Mouse (Mus musculus): Measurements from ENCODE around the gene Dnajb13. TPM values are rescaled to one million over a fixed set of nuclear protein-coding genes. Genes with fewer than 3 reads are reported as not detected.

The Dnajb13 gene
- 2.6 and 2.7 TPM in 2 replicates for polyA plus RNA-seq (2012; ENCODE audit: insufficient read depth, insufficient read length, missing spikeins)

DNA sequence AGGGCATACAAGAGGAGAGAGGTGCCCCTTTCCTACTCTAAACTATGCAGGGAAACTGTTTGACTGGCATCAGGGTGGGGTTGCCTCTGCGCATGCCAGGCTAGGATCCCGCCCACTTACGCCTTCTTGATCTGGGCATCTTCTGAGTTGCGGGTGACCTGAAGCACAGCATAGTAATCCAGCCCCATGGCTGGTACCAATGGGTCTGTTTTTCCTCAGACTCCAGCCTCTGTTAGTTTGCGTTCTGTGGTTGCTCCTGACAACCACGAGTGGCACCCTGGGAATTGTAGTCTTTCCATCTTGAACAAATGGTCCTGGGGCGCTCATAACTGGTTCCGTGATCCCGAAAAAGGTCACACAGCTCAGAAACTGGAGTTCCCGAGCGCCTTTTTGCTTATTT lies at the start of gene Dnajb13:
TSS of gene Dnajb13 (minus strand) at position 388 of the 400 bp plus-strand sequence.
- Histone ChIP-seq H3K27ac (replicated peaks; ENCODE audit: low read depth, low read length) (no peak within 1 kb of the TSS), H3K4me1 (ENCODE audit: control insufficient read depth, insufficient read depth, insufficient read length, low read length) (no peaks in the 10 kb centered on the region), H3K4me3 (ENCODE audit: insufficient read depth, low read depth, low read length) (no peak within 1 kb of the TSS)

DNA sequence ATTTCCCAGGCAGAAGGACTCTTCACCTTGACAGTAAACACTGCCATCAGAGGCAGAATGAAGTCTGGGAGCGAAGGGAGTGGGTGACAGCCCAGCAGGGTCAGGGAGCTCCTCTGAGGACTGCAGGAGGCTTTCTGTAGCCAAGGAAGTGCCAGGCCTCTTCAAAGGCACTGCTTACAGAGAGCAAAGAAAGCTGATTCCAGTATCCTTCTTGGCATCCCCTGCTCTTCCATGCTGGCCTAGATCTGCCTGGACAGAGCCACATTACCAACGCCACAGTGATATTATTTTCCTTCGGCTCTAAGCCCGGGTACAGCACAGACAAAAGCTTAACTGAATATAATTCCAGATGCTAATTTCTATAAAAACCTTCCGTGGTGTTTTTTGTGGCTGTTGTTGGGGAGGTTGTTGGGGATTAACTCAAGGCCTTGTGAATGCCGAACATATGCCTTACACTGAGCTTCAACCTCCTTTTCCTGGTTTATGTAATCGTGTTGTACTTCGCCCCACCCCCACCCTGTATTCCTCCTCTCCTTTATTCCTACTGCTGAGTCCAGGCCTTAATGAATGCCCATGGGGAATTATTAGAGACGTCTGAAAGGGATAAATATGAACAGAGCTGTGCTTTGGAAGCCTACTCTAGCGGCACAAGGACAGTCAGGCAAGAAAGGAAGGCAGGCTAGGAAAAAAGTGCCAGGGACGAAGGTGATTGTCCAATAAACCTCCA lies 47.3 kb upstream of the Dnajb13 start:
- peak overlapping the region; percentile 54 for H3K27ac ChIP-seq (replicated peaks; ENCODE audit: low read depth, low read length)
- no peak overlapping the region for H3K4me3 ChIP-seq (ENCODE audit: insufficient read depth, low read depth, low read length)
- no peaks in the 10 kb centered on the region for H3K4me1 ChIP-seq (ENCODE audit: control insufficient read depth, insufficient read depth, insufficient read length, low read length)

DNA sequence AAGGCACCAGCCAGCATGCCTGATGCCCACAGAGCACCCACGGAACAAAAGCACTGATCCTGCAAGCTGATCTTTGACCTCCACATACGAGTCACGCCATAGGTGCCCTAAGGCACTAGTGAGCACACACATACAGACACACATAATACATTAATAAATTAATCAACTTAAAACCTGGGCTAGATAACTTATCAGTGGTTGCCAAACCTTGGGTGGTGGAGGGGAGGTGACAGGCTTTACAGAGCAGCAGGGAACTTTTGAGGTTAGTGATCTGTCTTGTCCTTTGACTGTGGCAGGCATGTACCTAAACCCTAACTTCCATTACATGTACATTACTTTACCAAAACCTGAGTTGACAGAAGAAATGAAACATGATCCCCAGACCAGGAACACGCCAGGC lies 44.6 kb upstream of the Dnajb13 start:
- Histone ChIP-seq H3K4me1 (ENCODE audit: control insufficient read depth, insufficient read depth, insufficient read length, low read length) (no peaks in the 10 kb centered on the region), H3K27ac (replicated peaks; ENCODE audit: low read depth, low read length) (no peak overlapping the region), H3K4me3 (ENCODE audit: insufficient read depth, low read depth, low read length) (no peak overlapping the region)

DNA sequence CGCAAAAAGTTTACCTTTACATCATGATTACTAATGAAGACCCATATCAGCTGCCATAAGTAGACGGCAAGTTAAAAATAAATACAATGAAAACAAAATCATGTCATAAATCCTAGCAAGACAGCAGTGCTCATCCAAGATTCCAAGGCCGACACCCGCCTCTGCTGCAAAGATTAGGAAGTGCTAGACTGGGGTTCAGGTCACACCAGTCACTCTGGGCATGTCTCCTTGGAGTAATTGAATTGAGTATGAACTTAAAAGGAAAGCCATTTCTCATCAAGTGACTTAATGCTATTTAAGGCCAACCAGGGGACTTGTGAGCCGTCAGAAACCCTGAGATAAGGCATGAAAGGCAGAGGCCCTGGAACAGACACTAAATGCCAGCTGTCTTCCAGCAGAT lies 42.5 kb upstream of the Dnajb13 start:
- Histone ChIP-seq H3K4me3 (ENCODE audit: insufficient read depth, low read depth, low read length) (no peak overlapping the region), H3K27ac (replicated peaks; ENCODE audit: low read depth, low read length) (no peak overlapping the region)

DNA sequence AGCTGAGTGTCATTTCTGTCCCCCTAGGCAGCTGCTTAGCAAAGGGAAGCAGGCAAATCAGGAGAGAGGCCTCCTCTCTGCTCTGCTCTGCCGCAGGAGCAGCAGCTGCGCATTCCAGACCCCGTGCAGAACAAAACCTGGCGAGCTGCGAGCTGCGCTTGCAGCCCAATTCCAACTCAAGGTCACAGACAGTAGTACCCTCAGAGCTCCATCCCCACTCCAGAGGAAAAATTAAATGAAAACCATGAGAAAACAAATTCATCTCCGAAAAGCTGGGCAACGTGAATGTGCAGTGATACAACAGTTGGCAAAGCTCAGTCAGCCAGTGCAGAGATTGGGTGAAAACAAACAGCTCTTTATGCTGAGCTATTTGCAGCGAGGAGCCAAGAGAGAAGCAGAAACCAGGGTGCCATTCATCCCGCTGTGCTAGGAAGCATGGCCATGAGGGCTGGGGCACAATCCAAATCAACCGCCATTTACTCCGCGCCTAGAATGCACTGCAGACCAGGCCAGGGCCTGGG lies 40.7 kb upstream of the Dnajb13 start:
- H3K4me1 ChIP-seq (ENCODE audit: control insufficient read depth, insufficient read depth, insufficient read length, low read length) = no peaks in the 10 kb centered on the region
- H3K27ac ChIP-seq (replicated peaks; ENCODE audit: low read depth, low read length) = no peak overlapping the region
- H3K4me3 ChIP-seq (ENCODE audit: insufficient read depth, low read depth, low read length) = no peak overlapping the region

More for the DNA sequence above, 42.5 kb upstream of the Dnajb13 start:
- H3K4me1 ChIP-seq (ENCODE audit: control insufficient read depth, insufficient read depth, insufficient read length, low read length) = no peaks in the 10 kb centered on the region

DNA sequence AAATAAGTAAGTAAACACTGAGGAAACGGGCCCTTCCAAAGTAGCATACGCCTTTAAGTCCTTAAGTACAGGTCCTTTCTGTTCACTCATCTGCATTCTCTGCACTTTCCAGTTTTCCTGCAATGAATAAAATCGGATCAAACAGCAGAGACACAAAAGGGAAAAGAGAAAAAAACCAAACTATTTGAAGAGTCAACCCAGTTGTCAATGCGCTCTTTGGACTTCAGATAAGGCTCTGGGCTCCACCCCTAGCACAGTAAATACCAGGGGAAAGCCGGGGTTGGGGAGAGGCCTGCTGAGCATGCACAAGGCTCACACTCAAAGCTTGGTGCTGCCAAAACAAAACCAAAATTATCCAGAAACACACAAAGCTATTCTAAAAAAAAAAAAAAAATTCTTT lies 40.2 kb upstream of the Dnajb13 start:
- no peak overlapping the region for H3K4me3 ChIP-seq (ENCODE audit: insufficient read depth, low read depth, low read length)
- no peak overlapping the region for H3K27ac ChIP-seq (replicated peaks; ENCODE audit: low read depth, low read length)
- no peaks in the 10 kb centered on the region for H3K4me1 ChIP-seq (ENCODE audit: control insufficient read depth, insufficient read depth, insufficient read length, low read length)

DNA sequence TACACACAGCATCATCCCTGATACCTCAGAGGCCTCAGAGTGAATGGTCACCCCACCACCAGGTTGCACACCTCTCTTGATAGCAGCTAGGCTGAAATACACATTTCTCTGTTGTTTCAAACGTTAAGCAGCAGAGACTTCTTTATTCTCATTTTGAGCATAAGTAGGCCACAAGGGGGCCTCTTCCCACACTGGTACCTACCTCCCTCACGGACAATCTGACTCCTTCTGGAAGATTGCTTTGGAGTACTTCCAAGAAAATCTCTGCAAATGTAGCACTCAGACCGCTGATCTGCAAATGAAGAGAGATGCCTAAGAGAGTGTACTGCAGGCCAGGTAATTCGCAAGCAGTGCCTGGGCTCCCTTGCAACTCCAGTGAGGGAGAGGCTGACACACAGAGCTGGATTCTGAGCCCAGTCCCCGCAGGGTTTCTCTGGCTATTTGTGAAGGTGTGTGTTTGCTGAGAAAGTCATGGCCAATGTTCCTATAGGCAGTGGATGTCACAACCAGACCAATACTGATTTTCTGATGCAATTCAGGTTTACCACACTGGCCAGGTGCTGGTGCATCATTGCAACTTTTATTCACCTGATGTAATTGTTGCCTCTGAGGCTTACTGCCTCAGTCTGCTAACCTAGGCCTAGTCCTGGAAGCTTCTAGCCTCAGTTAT lies 35.7 kb upstream of the Dnajb13 start:
- H3K4me3 ChIP-seq (ENCODE audit: insufficient read depth, low read depth, low read length) = no peak overlapping the region
- no peaks in the 10 kb centered on the region for H3K4me1 ChIP-seq (ENCODE audit: control insufficient read depth, insufficient read depth, insufficient read length, low read length)
- H3K27ac ChIP-seq (replicated peaks; ENCODE audit: low read depth, low read length) = no peak overlapping the region

DNA sequence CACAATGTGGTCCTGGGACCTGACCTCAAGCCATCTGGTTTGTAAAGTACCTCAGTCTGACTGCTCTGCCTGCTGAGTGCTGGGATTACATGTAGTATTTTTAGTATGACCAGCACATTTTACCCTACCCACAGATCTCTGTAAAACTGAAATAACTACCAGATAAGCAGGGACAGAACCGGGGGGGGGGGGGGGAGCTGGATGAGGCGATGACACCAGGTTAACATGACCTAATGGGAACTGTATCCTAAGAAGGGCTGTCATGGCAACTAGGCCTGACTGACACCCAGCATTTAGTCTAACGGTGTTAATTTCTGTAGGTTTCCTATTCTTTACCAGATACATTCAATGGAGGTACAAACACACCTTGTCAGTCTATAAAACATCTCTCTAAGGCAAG lies 35.0 kb upstream of the Dnajb13 start:
- Histone ChIP-seq H3K4me1 (ENCODE audit: control insufficient read depth, insufficient read depth, insufficient read length, low read length) (no peaks in the 10 kb centered on the region), H3K27ac (replicated peaks; ENCODE audit: low read depth, low read length) (no peak overlapping the region), H3K4me3 (ENCODE audit: insufficient read depth, low read depth, low read length) (no peak overlapping the region)

DNA sequence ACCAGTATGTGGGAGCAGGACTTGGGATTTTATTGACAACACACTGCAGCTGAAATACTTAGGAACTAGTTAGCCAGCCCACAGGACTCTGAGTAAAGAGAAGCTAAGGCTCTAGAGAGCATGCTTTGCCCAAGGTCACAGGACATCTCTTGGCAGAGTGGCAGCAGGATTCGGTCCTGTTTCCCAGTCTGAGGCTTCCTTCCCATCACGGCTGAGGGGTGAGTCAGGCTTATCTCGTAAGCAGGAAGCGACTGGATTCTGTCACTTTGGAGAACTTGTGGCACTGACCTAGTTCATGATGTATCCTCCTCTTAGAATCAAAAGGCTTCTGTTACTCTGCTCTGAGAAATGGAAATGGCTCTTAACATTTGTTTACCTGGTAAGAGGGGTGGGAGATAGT lies 32.9 kb upstream of the Dnajb13 start:
- no peaks in the 10 kb centered on the region for H3K4me1 ChIP-seq (ENCODE audit: control insufficient read depth, insufficient read depth, insufficient read length, low read length)
- no peak overlapping the region for H3K27ac ChIP-seq (replicated peaks; ENCODE audit: low read depth, low read length)
- H3K4me3 ChIP-seq (ENCODE audit: insufficient read depth, low read depth, low read length) = no peak overlapping the region

DNA sequence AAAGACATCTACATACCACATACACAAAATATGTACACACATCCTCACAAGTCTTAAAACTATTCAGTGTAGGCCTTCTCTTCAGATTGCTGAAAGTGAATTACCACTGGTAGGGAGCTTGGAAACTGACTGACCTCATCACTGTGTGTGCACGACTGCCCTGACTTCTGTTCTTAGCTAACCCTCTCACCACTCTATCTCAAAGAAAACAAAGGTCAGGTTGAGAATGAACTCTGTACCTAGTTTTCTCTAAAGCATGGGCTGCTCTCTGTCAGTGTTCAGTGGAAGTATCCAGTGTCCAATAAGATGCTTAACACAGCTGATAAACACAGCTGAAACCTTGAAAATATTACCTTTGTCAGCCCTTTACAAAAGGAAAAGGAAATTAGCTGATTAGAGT lies 29.7 kb upstream of the Dnajb13 start:
- no peak overlapping the region for H3K27ac ChIP-seq (replicated peaks; ENCODE audit: low read depth, low read length)
- H3K4me3 ChIP-seq (ENCODE audit: insufficient read depth, low read depth, low read length) = no peak overlapping the region

DNA sequence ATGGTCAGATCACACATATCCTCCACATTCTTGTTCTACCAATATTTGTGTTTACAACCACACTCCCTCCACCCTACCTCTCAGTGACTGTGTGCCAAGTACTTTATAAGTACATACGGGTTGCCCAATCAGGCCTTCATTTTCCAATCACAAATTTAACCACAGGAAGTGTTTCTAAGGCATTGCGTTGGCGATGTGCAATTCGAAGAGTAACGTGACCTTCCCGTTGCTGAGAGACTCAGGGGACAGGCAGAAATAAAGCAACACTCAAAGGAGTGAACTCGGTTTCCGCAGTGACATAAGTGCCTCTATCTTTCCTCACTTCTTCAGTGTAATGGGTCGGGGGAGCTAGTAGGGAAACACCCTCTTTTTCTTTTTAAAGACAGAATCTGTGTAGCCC lies 24.8 kb upstream of the Dnajb13 start:
- H3K4me1 ChIP-seq (ENCODE audit: control insufficient read depth, insufficient read depth, insufficient read length, low read length) = 0 out of 2 replicates have a peak, but pooled peaks cover 2% of the 10 kb centered on the region
- H3K4me3 ChIP-seq (ENCODE audit: insufficient read depth, low read depth, low read length) = no peak overlapping the region
- H3K27ac ChIP-seq (replicated peaks; ENCODE audit: low read depth, low read length) = peak overlapping the region; percentile 71

More for the DNA sequence above, 29.7 kb upstream of the Dnajb13 start:
- H3K4me1 ChIP-seq (ENCODE audit: control insufficient read depth, insufficient read depth, insufficient read length, low read length) = no peaks in the 10 kb centered on the region

DNA sequence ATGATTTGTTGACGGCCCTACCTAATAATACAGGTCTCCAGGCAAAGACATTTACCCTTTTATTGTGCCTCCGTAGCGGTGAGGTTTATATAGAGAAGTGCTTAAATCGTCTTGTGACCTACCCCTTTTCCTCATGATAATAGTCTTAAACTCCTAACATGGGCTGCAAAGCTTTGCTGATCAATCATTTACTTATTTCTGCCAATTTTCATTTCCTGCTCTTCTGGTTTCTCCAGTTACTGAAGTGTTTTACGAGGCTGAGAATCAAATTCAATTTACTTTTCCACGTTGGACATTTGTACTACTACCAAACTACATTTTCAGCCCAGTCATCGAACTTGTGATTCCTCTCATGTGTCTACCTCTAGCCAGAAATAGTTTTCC lies 22.8 kb upstream of the Dnajb13 start:
- Histone ChIP-seq H3K4me3 (ENCODE audit: insufficient read depth, low read depth, low read length) (peak overlapping the region; percentile 91), H3K4me1 (ENCODE audit: control insufficient read depth, insufficient read depth, insufficient read length, low read length) (0 out of 2 replicates have a peak, but pooled peaks cover 2% of the 10 kb centered on the region), H3K27ac (replicated peaks; ENCODE audit: low read depth, low read length) (no peak overlapping the region)

DNA sequence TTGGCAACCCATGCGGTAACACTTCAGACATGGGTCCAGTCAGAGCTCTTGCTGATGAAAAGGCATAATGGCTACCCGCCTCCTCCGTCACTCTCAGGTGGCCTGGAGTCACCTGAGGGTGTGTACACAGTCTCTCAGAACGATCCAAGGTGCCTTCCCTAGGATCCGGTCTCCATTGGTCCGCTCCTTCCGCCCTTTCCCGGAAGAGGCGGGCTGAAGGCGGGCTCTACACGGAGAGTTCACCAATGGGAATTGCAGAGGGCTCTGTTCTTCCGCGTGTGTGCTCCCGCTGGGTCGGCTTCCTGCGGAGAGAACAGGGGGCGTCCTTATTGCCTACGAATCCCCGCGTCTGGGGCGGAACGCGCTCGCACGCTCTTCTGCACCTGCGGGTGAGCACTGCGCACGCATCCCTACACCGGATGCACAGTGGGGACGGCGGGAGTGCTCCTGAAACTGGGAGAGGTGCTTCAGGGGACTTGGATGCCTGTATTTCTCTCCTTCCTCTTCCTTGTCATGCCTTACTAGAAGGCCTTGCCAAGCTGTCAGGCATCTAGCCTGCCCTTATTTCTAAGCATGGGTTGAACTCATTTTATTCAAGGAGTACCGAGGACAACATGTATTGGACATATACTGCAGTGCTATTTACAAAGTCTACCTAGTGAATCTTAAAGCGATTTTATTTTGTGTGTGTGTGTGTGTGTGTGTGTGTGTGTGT lies 22.2 kb upstream of the Dnajb13 start, which contains the start of gene Coa4:
TSS of gene Coa4 (plus strand) at position 268 of the 715 bp plus-strand sequence.
- 0 out of 2 replicates have a peak, but pooled peaks cover 2% of the 10 kb centered on the region for H3K4me1 ChIP-seq (ENCODE audit: control insufficient read depth, insufficient read depth, insufficient read length, low read length)
- peak within 1 kb of the TSS; percentile 91 for H3K4me3 ChIP-seq (ENCODE audit: insufficient read depth, low read depth, low read length)
- H3K27ac ChIP-seq (replicated peaks; ENCODE audit: low read depth, low read length) = peak within 1 kb of the TSS; percentile 83

DNA sequence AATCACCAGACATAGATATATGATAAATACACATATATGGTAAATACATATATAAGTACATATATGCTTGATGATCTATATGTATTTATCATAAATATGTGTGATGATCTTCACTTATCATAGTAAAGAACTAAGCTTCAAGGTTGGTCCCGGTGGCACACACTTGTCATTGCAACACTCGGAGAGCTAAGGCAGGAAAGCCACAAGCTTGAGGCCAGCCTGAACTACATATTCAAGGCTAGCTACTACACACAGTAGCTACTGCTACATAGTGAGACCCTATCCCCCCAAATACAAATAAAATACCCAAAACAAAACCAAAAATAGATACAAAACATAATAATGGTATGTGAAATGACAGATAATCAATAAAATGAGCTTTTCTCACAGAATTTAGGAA lies 21.1 kb upstream of the Dnajb13 start:
- Histone ChIP-seq H3K27ac (replicated peaks; ENCODE audit: low read depth, low read length) (no peak overlapping the region), H3K4me3 (ENCODE audit: insufficient read depth, low read depth, low read length) (no peak overlapping the region), H3K4me1 (ENCODE audit: control insufficient read depth, insufficient read depth, insufficient read length, low read length) (0 out of 2 replicates have a peak, but pooled peaks cover 2% of the 10 kb centered on the region)

DNA sequence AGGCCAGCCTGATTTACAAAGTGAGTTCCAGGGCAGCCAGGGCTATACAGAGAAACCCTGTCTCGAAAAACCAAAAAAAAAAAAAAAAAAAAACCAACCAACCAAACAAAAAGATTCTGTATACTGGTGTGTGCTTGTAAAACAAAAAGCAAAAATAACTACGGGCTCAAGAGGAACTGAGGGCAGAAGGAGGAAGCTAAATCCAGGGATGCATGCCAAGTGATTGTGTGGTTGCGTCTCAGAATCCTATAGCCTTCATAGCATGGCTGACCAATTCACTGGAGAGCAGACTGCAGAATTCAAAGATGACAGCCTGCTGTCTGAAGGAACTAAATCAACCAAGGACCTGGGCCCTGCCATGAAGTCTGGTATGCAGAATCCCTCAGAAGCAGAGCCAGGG lies 19.5 kb upstream of the Dnajb13 start:
- Histone ChIP-seq H3K4me1 (ENCODE audit: control insufficient read depth, insufficient read depth, insufficient read length, low read length) (0 out of 2 replicates have a peak, but pooled peaks cover 1% of the 10 kb centered on the region), H3K27ac (replicated peaks; ENCODE audit: low read depth, low read length) (no peak overlapping the region; the same call in 1 of the 2 replicates), H3K4me3 (ENCODE audit: insufficient read depth, low read depth, low read length) (no peak overlapping the region)

Data from brown adipose tissue, adult 24 weeks (tissue).